Mouse (Mus musculus): ENCODE measurements at regions not wholly inside any gene's neighbourhood (a gene's known extent, or its start where the extent isn't known, plus 50 kb on each side); places are given as distances from the start of the nearest gene placed in this dataset.

GRCm38 (mm10) chr2:159401421-159402100 is 607.0 kb downstream of the Dhx35 start:
- TF ChIP-seq CTCF (IDR thresholded peaks at IDR 0.05; ENCODE audit: low read depth, low read length) = no peak
- TF ChIP-seq GATA1 (IDR thresholded peaks at IDR 0.05; ENCODE audit: borderline replicate concordance, low read length) = no peak
- no peak for TF ChIP-seq POLR2AphosphoS5 (IDR thresholded peaks at IDR 0.05; ENCODE audit: insufficient replicate concordance, low read depth, low read length)

Measured in G1E (cell line).